Mouse (Mus musculus) heart, postnatal 0 days (tissue): ENCODE measurements around the gene Gtf3c3.

Source experiments
- CTCF ChIP-seq: IDR thresholded peaks from 2 replicates; pipeline ENCODE4 v1.5.1; 2016; ENCODE audit warnings: antibody characterized with exemption, control low read depth, low read depth
- EP300 ChIP-seq: IDR thresholded peaks from 2 replicates; pipeline ENCODE4 v1.6.1; 2016; ENCODE audit warnings: antibody characterized with exemption, low read depth

- no peak for TF ChIP-seq CTCF
- TF ChIP-seq EP300: no peak
Observed at GRCm38 (mm10) chr1:54377506-54378051, 61.2 kb downstream of the Gtf3c3 start.
